Mouse (Mus musculus) cortical plate, adult 2 months (tissue): Measurements from ENCODE around the gene Ezh1.

Experiments
- CTCF ChIP-seq: fragments of 200-500 bp; IDR thresholded peaks from 2 replicates; pipeline ENCODE4 v1.5.1; 2011; ENCODE audit warnings: mild to moderate bottlenecking, control low read depth, low read length; ENCODE audit not compliant: insufficient read depth; ENCODE audit errors: extremely low read depth
- POLR2A ChIP-seq: fragments of 200-500 bp; IDR thresholded peaks from 2 replicates; pipeline ENCODE4 v1.6.1; 2011; ENCODE audit warnings: mild to moderate bottlenecking, low read length, control low read depth; ENCODE audit not compliant: insufficient read depth; ENCODE audit errors: extremely low read depth

GRCm38 (mm10) chr11:101245071-101245470 lies 18.8 kb upstream of the Ezh1 start:
- no peak for TF ChIP-seq POLR2A
- no peak for TF ChIP-seq CTCF
